8 mouse cellular contexts compared by ENCODE assay signal in the genomic region with DNA sequence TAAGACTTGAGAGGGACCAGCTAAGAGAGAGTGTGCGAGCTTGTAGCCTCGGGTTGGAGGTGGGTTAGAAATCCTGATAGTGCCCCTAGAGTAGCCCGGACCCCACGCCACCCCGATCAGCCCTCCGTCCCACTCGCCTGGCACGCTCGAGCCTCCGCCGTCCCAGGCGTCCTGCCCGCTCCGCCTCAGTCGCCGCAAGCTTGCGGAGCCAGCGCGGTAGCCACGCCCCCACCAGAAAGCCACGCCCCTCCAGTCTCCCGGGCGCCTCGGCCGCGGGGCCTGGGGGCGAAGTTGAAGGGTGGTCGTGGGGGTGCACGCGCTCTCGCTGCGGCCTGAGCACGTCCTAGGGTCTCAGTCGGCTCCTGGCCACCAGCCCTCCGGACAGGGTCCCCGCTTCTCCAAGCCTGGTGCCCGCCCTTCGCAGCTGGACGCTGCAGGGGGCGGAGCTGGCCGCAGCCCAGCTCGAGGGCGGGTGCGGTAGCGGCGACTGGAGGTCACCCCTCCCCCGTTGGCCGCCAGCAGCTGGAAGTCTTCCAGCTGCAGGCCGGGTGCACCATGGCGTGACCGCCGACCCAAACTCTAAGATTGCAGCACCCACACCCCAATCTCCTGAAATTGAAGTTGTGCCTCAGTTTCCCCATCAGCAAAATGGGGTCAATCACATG. TPM values are rescaled to one million over a fixed set of nuclear protein-coding genes. Genes with fewer than 3 reads are reported as not detected.
A peak's percentile ranks its signal among the peaks of the same experiment; 100 is the strongest.
DNase-seq lines count a peak whose midpoint lies in the region; ATAC-seq and TF ChIP-seq lines count a peak whose summit lies in the region.

A gene (minus strand): TSS at position 400 of the 665 bp plus-strand sequence.

- H3K27ac ChIP-seq in embryonic fibroblast, embryonic 13.5 days (ENCODE audit: insufficient read depth, low read length), result peak within 1 kb of the TSS; percentile 90
- peak within 1 kb of the TSS; percentile 94 for H3K27ac ChIP-seq in heart, embryonic 10.5 days
- H3K27ac ChIP-seq in kidney, embryonic 15.5 days, result peak within 1 kb of the TSS; percentile 96
- peak within 1 kb of the TSS; percentile 78 for H3K27ac ChIP-seq in liver, embryonic 12.5 days
- peak within 1 kb of the TSS; percentile 94 for H3K27ac ChIP-seq in stomach, embryonic 16.5 days (ENCODE audit: low read length)

- peak within 1 kb of the TSS; percentile 64 for H3K4me2 ChIP-seq in kidney, embryonic 15.5 days
- H3K4me2 ChIP-seq in liver, embryonic 12.5 days, result peak within 1 kb of the TSS; percentile 94
- peak within 1 kb of the TSS; percentile 64 for H3K4me2 ChIP-seq in stomach, embryonic 16.5 days (ENCODE audit: low read depth, low read length)

- H3K4me1 ChIP-seq in embryonic fibroblast, embryonic 13.5 days (ENCODE audit: control insufficient read depth, insufficient read depth, low read length), result peaks cover 7% of the 10 kb centered on the region; the same call in 1 of the 2 replicates
- peaks cover 47% of the 10 kb centered on the region for H3K4me1 ChIP-seq in heart, embryonic 10.5 days
- peaks cover 48% of the 10 kb centered on the region for H3K4me1 ChIP-seq in kidney, embryonic 15.5 days
- H3K4me1 ChIP-seq in liver, embryonic 12.5 days, result peaks cover 35% of the 10 kb centered on the region
- H3K4me1 ChIP-seq in stomach, embryonic 16.5 days (ENCODE audit: control insufficient read depth, insufficient read depth, low read length), result peaks cover 19% of the 10 kb centered on the region

- ATAC-seq in kidney, embryonic 15.5 days (replicated peaks; ENCODE audit: low FRiP score), result peak; percentile 87
- ATAC-seq in liver, embryonic 12.5 days, result peak; percentile 75
- ATAC-seq in stomach, embryonic 16.5 days (ENCODE audit: insufficient read depth, low FRiP score), result peak; percentile 82

- H3K9me3 ChIP-seq in heart, embryonic 10.5 days, result no peaks in the 10 kb centered on the region
- no peaks in the 10 kb centered on the region for H3K9me3 ChIP-seq in kidney, embryonic 15.5 days (replicated peaks)
- no peaks in the 10 kb centered on the region for H3K9me3 ChIP-seq in liver, embryonic 12.5 days (replicated peaks)
- H3K9me3 ChIP-seq in stomach, embryonic 16.5 days (replicated peaks; ENCODE audit: control insufficient read depth, low read length), result no peaks in the 10 kb centered on the region

- peak within 1 kb of the TSS; percentile 82 for H3K4me3 ChIP-seq in embryonic fibroblast, embryonic 13.5 days (ENCODE audit: insufficient read depth, low read length)
- peak within 1 kb of the TSS; percentile 78 for H3K4me3 ChIP-seq in heart, embryonic 10.5 days
- H3K4me3 ChIP-seq in kidney, embryonic 15.5 days (replicated peaks), result peak within 1 kb of the TSS; percentile 68
- peak within 1 kb of the TSS; percentile 70 for H3K4me3 ChIP-seq in liver, embryonic 12.5 days
- peak within 1 kb of the TSS; percentile 83 for H3K4me3 ChIP-seq in stomach, embryonic 16.5 days (replicated peaks; ENCODE audit: low read length)

- peak; percentile 92 for TF ChIP-seq POLR2A in embryonic fibroblast, embryonic 13.5 days (IDR thresholded peaks at IDR 0.05; ENCODE audit: low read depth, low read length)

- TF ChIP-seq CTCF in embryonic fibroblast, embryonic 13.5 days (IDR thresholded peaks at IDR 0.05; ENCODE audit: borderline replicate concordance, insufficient read depth, low read length), result no peak

- DNase-seq in B cell, adult 2 months, result peak; percentile 85 to 87
- peak; percentile 78 to 79 for DNase-seq in adrenal gland, postnatal 4 days (ENCODE audit: low spot score in 2 of 2)
- peak; percentile 91 for DNase-seq in heart, embryonic 10.5 days (ENCODE audit: low spot score)
- peak; percentile 80 for DNase-seq in naive thymus-derived CD4-positive, alpha-beta T cell, adult 2 months (ENCODE audit: low read depth)

- H3K36me3 ChIP-seq in heart, embryonic 10.5 days, result peaks cover 53% of the 10 kb centered on the region
- H3K36me3 ChIP-seq in kidney, embryonic 15.5 days, result peaks cover 56% of the 10 kb centered on the region
- H3K36me3 ChIP-seq in liver, embryonic 12.5 days, result peaks cover 29% of the 10 kb centered on the region
- peaks cover 14% of the 10 kb centered on the region for H3K36me3 ChIP-seq in stomach, embryonic 16.5 days (ENCODE audit: control insufficient read depth, insufficient read depth, low read length)

- no peaks in the 10 kb centered on the region for H3K27me3 ChIP-seq in heart, embryonic 10.5 days (ENCODE audit: insufficient read depth, poor library complexity, severe bottlenecking)
- H3K27me3 ChIP-seq in kidney, embryonic 15.5 days, result no peaks in the 10 kb centered on the region
- H3K27me3 ChIP-seq in liver, embryonic 12.5 days (replicated peaks), result peaks cover 16% of the 10 kb centered on the region; the same call in 1 of the 2 replicates
- H3K27me3 ChIP-seq in stomach, embryonic 16.5 days (ENCODE audit: control insufficient read depth, insufficient read depth, low read length), result no peaks in the 10 kb centered on the region

- WGBS in heart, embryonic 10.5 days, result under 1% methylated on average over 52 of the region's 52 CpGs
- WGBS in kidney, embryonic 15.5 days, result under 1% methylated on average over 52 of the region's 52 CpGs
- under 1% methylated on average over 52 of the region's 52 CpGs for WGBS in liver, embryonic 12.5 days (ENCODE audit: insufficient replicate concordance)
- under 1% methylated on average over 52 of the region's 52 CpGs for WGBS in stomach, embryonic 16.5 days

- peak within 1 kb of the TSS; percentile 76 for H3K9ac ChIP-seq in kidney, embryonic 15.5 days
- H3K9ac ChIP-seq in liver, embryonic 12.5 days, result peak within 1 kb of the TSS; percentile 73
- H3K9ac ChIP-seq in stomach, embryonic 16.5 days (ENCODE audit: low read length), result peak within 1 kb of the TSS; percentile 94

RNA-seq across cellular contexts. Expression of the gene that starts here (rescaled TPM):
- 10 to 100 TPM; 52.5 to 57.4 TPM for total RNA-seq in adrenal gland, postnatal 4 days (2021)
- polyA plus RNA-seq in embryonic fibroblast, embryonic 13.5 days (2011; ENCODE audit: insufficient read length, low read depth, missing spikeins), result 59.7 and 75.7 TPM in 2 replicates
- polyA plus RNA-seq in heart, embryonic 10.5 days (2016; fragmentation: Nextera tagmentation; extraction: Ambion mirVana), result 16.4 and 16.9 TPM in 2 replicates
- 18.7 and 23.2 TPM in 2 replicates for polyA plus RNA-seq in kidney, embryonic 15.5 days (2015; fragmentation: Nextera tagmentation; extraction: Ambion mirVana)
- polyA plus RNA-seq in liver, embryonic 12.5 days (2016; fragmentation: Nextera tagmentation; extraction: Ambion mirVana), result 5.0 and 5.5 TPM in 2 replicates
- polyA plus RNA-seq in stomach, embryonic 16.5 days (2015; fragmentation: Nextera tagmentation; extraction: Ambion mirVana), result 11.2 and 11.6 TPM in 2 replicates

Comparison
In these comparisons a context has a peak if more than half of its experiments do, and no peak if none do; other contexts are left out.
1. Peak in every context shown above with its lines: DNase-seq, ATAC-seq, H3K4me3 ChIP-seq and H3K27ac ChIP-seq.